Mouse (Mus musculus) limb, embryonic 10.5 days (tissue): ENCODE data around the gene 2310039H08Rik. TPM values are rescaled to one million over a fixed set of nuclear protein-coding genes. Genes with fewer than 3 reads are reported as not detected.
"Not testable (repeated sequence)": the region's sequence is repeated elsewhere in the genome, so short reads cannot be mapped to it uniquely, and the experiment has no call there.

ENCODE experiments used
- DNase-seq: peaks from one replicate; pipeline ENCODE4 v3.0.0-alpha.2; 2017; ENCODE audit warnings: low spot score
- H3K27ac ChIP-seq: fragments of 300-500 bp; sonication (generic); 2 replicates; pipeline ENCODE4 v1.5.1; 2016; ENCODE audit warnings: mild to moderate bottlenecking
- H3K27me3 ChIP-seq: fragments of 300-500 bp; sonication (generic); 2 replicates; pipeline ENCODE4 v1.6.1; 2016; ENCODE audit warnings: low read depth, mild to moderate bottlenecking; ENCODE audit not compliant: poor library complexity, severe bottlenecking
- H3K36me3 ChIP-seq: fragments of 300-500 bp; sonication (generic); 2 replicates; pipeline ENCODE4 v1.6.1; 2016; ENCODE audit warnings: mild to moderate bottlenecking, moderate library complexity
- H3K4me1 ChIP-seq: fragments of 300-500 bp; sonication (generic); 2 replicates; pipeline ENCODE4 v1.6.1; 2016
- H3K4me3 ChIP-seq: fragments of 300-500 bp; sonication (generic); 2 replicates; pipeline ENCODE4 v1.5.1; 2016; ENCODE audit warnings: mild to moderate bottlenecking, moderate library complexity
- H3K9me3 ChIP-seq: fragments of 300-500 bp; sonication (generic); replicated peaks from 2 replicates; pipeline ENCODE4 v1.6.1; 2016; ENCODE audit warnings: mild to moderate bottlenecking
- WGBS: fragments of 180-500 bp; shearing (Covaris S2); methylation state at CpG from one replicate; pipeline ENCODE4 v1.1.7; 2016; 5-methylcytosine and 5-hydroxymethylcytosine counted together
- polyA plus RNA-seq: library from polyadenylated mRNA; unstranded; fragments of >200 nt; fragmentation: Nextera tagmentation; extraction: Ambion mirVana; gene quantifications from 2 replicates; pipeline ENCODE4 v1.2.1, GENCODE M21; 2016

Gene 2310039H08Rik
- polyA plus RNA-seq, 1 experiment from 2014 or later = 34.2 TPM

GRCm38 (mm10) chr17:46771025-46771424 lies 1.4 kb upstream of the 2310039H08Rik start:
- peaks cover 36% of the 10 kb centered on the region for H3K4me1 ChIP-seq
- WGBS = 88% methylated on average over 4 of the region's 4 CpGs
- no peaks in the 10 kb centered on the region for H3K9me3 ChIP-seq
- H3K27ac ChIP-seq = no peak overlapping the region
- no peak overlapping the region for H3K4me3 ChIP-seq
- no peaks in the 10 kb centered on the region for H3K27me3 ChIP-seq
- H3K36me3 ChIP-seq = peaks cover 21% of the 10 kb centered on the region
- DNase-seq = no peak

DNA sequence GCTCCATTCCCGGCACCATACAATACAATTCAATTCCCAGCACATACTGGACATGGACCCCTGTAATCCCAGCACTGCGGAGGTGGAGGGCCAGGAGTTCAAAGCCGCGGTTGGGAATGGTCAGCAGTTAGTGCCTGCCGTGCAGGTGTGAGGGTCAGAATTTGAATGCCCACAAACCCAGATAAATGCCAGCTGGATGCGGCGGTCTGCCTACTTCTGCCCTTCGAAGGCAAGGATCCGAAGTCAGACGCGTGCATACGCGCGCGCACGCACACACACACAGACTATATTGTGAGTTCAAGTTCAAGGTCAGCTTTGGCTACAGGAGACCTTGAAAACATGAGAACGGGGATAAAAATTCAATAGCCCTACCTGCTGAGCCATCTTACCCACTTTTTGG lies 819 bp upstream of the 2310039H08Rik start:
- Histone ChIP-seq H3K9me3 (no peaks in the 10 kb centered on the region), H3K4me1 (peaks cover 36% of the 10 kb centered on the region), H3K27ac (peak overlapping the region; percentile 87; the same call in 1 of the 2 replicates), H3K36me3 (peaks cover 27% of the 10 kb centered on the region), H3K27me3 (no peaks in the 10 kb centered on the region), H3K4me3 (peak overlapping the region; percentile 84)
- no peak for DNase-seq
- 62% methylated on average over 17 of the region's 17 CpGs for WGBS

- Histone ChIP-seq H3K9me3 (no peaks in the 10 kb centered on the region), H3K4me3 (peak overlapping the region; percentile 84), H3K36me3 (peaks cover 31% of the 10 kb centered on the region), H3K27ac (peak overlapping the region; percentile 87), H3K4me1 (peaks cover 36% of the 10 kb centered on the region), H3K27me3 (no peaks in the 10 kb centered on the region)
- DNase-seq = no peak
- 11% methylated on average over 5 of the region's 5 CpGs for WGBS
Observed at GRCm38 (mm10) chr17:46772038-46772403, 414 bp upstream of the 2310039H08Rik start.

DNA sequence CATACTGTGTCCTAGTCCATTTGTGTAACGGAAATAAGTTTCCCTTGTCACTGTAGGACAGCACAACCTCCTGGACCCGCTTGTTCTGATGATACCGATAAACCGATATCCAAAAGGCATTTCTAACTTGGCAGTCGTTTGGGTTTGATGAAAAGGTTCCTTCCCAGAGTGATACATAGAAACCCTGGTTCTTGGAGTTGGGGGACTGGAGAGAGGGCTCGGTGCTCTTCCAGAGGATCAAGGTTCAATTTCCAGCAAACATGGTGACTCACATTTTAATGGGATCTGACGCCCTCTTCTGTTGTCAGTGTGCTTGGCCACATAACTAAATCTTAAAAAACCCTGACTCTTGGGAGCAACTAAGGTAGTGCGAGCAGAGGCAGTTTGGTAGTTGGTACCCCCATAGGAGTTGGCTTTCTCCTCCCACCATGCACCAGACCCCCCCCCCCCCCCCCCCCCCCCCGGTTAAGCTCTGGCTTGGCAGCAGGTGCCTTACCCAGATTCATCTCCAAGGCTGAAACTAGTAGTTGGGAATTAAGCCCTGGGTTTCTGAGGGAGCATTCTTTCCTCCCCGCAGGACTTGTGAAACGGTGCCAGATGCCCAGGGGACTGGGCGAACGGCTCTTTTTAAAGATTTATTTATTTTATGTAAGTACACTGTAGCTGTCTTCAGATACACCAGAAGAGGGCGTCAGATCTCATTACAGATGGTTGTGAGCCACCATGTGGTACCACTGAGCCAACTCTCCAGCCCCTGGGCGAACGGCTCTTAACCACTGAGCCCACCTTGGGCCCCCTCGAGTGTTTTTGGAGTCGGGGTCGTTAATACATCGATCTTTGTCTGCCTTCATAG lies 1.1 kb downstream of the 2310039H08Rik start:
- 9% methylated on average over 20 of the region's 20 CpGs for WGBS

GRCm38 (mm10) chr17:46774131-46774472 lies 1.7 kb downstream of the 2310039H08Rik start:
- Histone ChIP-seq H3K4me1 (peaks cover 27% of the 10 kb centered on the region), H3K9me3 (no peaks in the 10 kb centered on the region), H3K4me3 (0 out of 2 replicates have a peak overlapping the region, but pooled peaks have one; percentile 14), H3K36me3 (peaks cover 51% of the 10 kb centered on the region), H3K27ac (no peak overlapping the region), H3K27me3 (no peaks in the 10 kb centered on the region)
- 41% methylated on average over 2 of the region's 2 CpGs for WGBS
- DNase-seq = no peak

More for the DNA sequence above, 1.1 kb downstream of the 2310039H08Rik start:
- Histone ChIP-seq H3K36me3 (peaks cover 45% of the 10 kb centered on the region), H3K9me3 (no peaks in the 10 kb centered on the region), H3K27ac (peak overlapping the region; percentile 87), H3K27me3 (no peaks in the 10 kb centered on the region), H3K4me3 (peak overlapping the region; percentile 84), H3K4me1 (peaks cover 27% of the 10 kb centered on the region)
- DNase-seq = peak; percentile 40

DNA sequence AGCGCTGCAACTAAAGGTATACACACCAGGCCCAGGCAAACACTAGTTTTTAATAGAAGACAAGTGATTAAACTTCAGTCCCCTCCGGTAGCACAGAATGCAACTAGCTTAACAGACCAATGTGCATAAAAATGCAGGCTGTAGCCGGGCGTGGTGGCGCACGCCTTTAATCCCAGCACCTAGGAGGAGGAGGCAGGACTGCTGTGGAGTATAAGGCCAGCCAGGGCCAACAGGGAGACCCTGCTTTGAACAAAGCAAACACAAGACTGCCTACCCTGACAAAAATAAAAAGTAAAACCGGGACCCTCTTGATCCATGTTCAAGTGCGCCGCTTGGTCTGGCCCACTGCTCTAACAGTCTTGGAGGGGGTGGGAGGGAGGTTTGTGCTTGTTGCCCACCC lies 2.6 kb downstream of the 2310039H08Rik start:
- 96% methylated on average over 9 of the region's 9 CpGs for WGBS
- H3K9me3 ChIP-seq = no peaks in the 10 kb centered on the region
- no peaks in the 10 kb centered on the region for H3K27me3 ChIP-seq
- DNase-seq = no peak
- H3K36me3 ChIP-seq = peaks cover 61% of the 10 kb centered on the region
- no peak overlapping the region for H3K27ac ChIP-seq
- H3K4me1 ChIP-seq = peaks cover 21% of the 10 kb centered on the region
- H3K4me3 ChIP-seq = no peak overlapping the region

- DNase-seq = no peak
- no peak overlapping the region for H3K27ac ChIP-seq
- no peaks in the 10 kb centered on the region for H3K27me3 ChIP-seq
- H3K9me3 ChIP-seq = no peaks in the 10 kb centered on the region
- 92% methylated on average over 3 of the region's 3 CpGs for WGBS
- H3K36me3 ChIP-seq = peaks cover 71% of the 10 kb centered on the region
- peaks cover 21% of the 10 kb centered on the region for H3K4me1 ChIP-seq
- no peak overlapping the region for H3K4me3 ChIP-seq
Observed at GRCm38 (mm10) chr17:46776087-46776486, 3.7 kb downstream of the 2310039H08Rik start.

GRCm38 (mm10) chr17:46781876-46782275 lies 9.4 kb downstream of the 2310039H08Rik start:
- H3K27me3 ChIP-seq = no peaks in the 10 kb centered on the region
- WGBS = 6% methylated on average over 11 of the region's 11 CpGs
- DNase-seq = no peak
- H3K36me3 ChIP-seq = peaks cover 43% of the 10 kb centered on the region
- H3K4me3 ChIP-seq = peak overlapping the region; percentile 78
- no peaks in the 10 kb centered on the region for H3K9me3 ChIP-seq
- peaks cover 7% of the 10 kb centered on the region for H3K4me1 ChIP-seq
- peak overlapping the region; percentile 92 for H3K27ac ChIP-seq

- peak; percentile 91 for DNase-seq
- Histone ChIP-seq H3K27ac (peak within 1 kb of the TSS; percentile 92), H3K9me3 (no peaks in the 10 kb centered on the region), H3K4me3 (peak within 1 kb of the TSS; percentile 78), H3K27me3 (no peaks in the 10 kb centered on the region), H3K36me3 (peaks cover 37% of the 10 kb centered on the region), H3K4me1 (peaks cover 7% of the 10 kb centered on the region)
- under 1% methylated on average over 44 of the region's 44 CpGs for WGBS
Observed at GRCm38 (mm10) chr17:46782341-46783221, 10.1 kb downstream of the 2310039H08Rik start, which contains the start of gene Rpl7l1. Gene Rpl7l1 (minus strand): TSS chr17:46782672.

- no peaks in the 10 kb centered on the region for H3K9me3 ChIP-seq
- peaks cover 7% of the 10 kb centered on the region for H3K4me1 ChIP-seq
- no peak for DNase-seq
- H3K27ac ChIP-seq = peak overlapping the region; percentile 92
- H3K36me3 ChIP-seq = peaks cover 30% of the 10 kb centered on the region
- H3K27me3 ChIP-seq = no peaks in the 10 kb centered on the region
- H3K4me3 ChIP-seq = peak overlapping the region; percentile 78
- WGBS = 84% methylated on average over 2 of the region's 2 CpGs
Observed at GRCm38 (mm10) chr17:46783222-46783565, 10.8 kb downstream of the 2310039H08Rik start.

- DNase-seq = no peak
- no peaks in the 10 kb centered on the region for H3K36me3 ChIP-seq
- H3K9me3 ChIP-seq = no peaks in the 10 kb centered on the region
- H3K27ac ChIP-seq = no peak overlapping the region
- no peak overlapping the region for H3K4me3 ChIP-seq
- WGBS = 93% methylated on average over 5 of the region's 5 CpGs
- H3K27me3 ChIP-seq = no peaks in the 10 kb centered on the region
- no peaks in the 10 kb centered on the region for H3K4me1 ChIP-seq
Observed at GRCm38 (mm10) chr17:46786952-46787351, 14.5 kb downstream of the 2310039H08Rik start.

GRCm38 (mm10) chr17:46787974-46788373 lies 15.5 kb downstream of the 2310039H08Rik start:
- not testable (repeated sequence) for DNase-seq, H3K36me3 ChIP-seq, H3K9me3 ChIP-seq, H3K4me3 ChIP-seq, H3K4me1 ChIP-seq, H3K27ac ChIP-seq, H3K27me3 ChIP-seq
- 68% methylated on average over 2 of the region's 2 CpGs for WGBS

- H3K4me3 ChIP-seq = no peak overlapping the region
- no peaks in the 10 kb centered on the region for H3K36me3 ChIP-seq
- no peak overlapping the region for H3K27ac ChIP-seq
- H3K27me3 ChIP-seq = no peaks in the 10 kb centered on the region
- WGBS = 82% methylated on average over 2 of the region's 2 CpGs
- no peaks in the 10 kb centered on the region for H3K9me3 ChIP-seq
- no peak for DNase-seq
- peaks cover 8% of the 10 kb centered on the region for H3K4me1 ChIP-seq
Observed at GRCm38 (mm10) chr17:46792963-46793362, 20.5 kb downstream of the 2310039H08Rik start.
